Mouse (Mus musculus): ENCODE data around the gene Ppil3. TPM values are rescaled to one million over a fixed set of nuclear protein-coding genes. Genes with fewer than 3 reads are reported as not detected.
A peak's percentile ranks its signal among the peaks of the same experiment; 100 is the strongest.

Gene Ppil3
- polyA plus RNA-seq (2014; fragmentation: Nextera tagmentation; extraction: Ambion mirVana), result 56.4 and 59.2 TPM in 2 replicates

DNA sequence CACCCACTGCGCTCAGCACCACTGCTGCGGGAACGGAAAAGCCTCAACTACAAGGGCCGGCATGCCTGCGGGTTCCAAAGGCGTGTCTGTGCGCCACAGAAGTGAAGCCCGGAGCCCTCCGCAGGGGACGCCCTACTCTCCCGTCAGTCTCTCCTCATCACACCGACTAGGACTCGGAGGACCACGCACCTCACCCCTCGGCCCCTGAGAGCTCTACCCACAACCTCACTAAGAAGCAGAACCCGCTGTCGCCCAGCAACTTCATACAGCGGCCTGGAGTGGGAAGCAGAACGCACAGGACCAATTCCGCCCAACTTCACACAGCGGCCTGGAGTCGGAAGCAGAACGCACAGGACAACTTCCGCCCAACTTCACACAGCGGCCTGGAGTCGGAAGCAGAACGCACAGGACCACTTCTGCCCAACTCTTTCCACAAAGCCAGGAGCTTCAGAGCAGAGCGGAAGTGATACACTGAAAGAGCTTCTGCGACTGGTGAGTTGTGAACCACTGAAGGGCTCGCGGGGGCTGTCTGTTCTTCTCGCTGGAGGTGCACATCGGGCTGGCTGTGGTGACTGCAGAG lies at the start of gene Ppil3, which contains the start of gene Nif3l1:
TSS of gene Ppil3 (minus strand) at position 344 of the 580 bp plus-strand sequence.
TSS of gene Nif3l1 (plus strand) at position 9 of the 580 bp plus-strand sequence.
- H3K4me1 ChIP-seq (replicated peaks; ENCODE audit: control insufficient read depth, insufficient read depth, low read length), result no peaks in the 10 kb centered on the region
- no peaks in the 10 kb centered on the region for H3K9me3 ChIP-seq (ENCODE audit: control insufficient read depth, low read length)
- no peaks in the 10 kb centered on the region for H3K27me3 ChIP-seq (ENCODE audit: control insufficient read depth, insufficient read depth, low read length)
- H3K36me3 ChIP-seq (ENCODE audit: control insufficient read depth, insufficient read depth, low read length), result no peaks in the 10 kb centered on the region
- H3K27ac ChIP-seq (ENCODE audit: low read depth, low read length), result peak within 1 kb of the TSS; percentile 49
- DNase-seq (ENCODE audit: low spot score) (peak; percentile 84), ATAC-seq (ENCODE audit: low FRiP score) (peak; percentile 94)
- peak within 1 kb of the TSS; percentile 61 for H3K4me2 ChIP-seq (replicated peaks; ENCODE audit: low read depth, low read length)
- peak within 1 kb of the TSS; percentile 49 for H3K4me3 ChIP-seq (ENCODE audit: low read depth, low read length)
- under 1% methylated on average over 33 of the region's 33 CpGs for WGBS
- H3K9ac ChIP-seq (ENCODE audit: low read depth, low read length), result peak within 1 kb of the TSS; percentile 68

DNA sequence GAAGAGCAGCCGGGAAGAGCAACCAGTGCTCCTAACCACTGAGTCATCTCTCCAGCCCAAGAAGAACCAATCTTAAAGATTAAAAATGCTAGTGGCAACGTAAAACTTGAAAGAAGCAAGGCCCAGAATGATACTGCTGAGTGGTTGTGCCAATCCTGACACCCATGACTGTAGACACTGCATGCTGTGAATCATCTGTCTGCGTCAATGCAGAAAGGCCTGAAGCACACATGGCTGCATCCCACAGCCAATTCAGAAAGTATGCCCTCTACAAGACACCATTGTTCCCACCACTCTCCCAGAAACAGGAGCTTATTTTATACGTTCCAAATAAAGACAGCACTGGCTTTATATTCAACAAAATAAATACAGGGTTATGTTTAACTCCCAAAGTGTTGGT lies 37.4 kb upstream of the Ppil3 start:
- no peak overlapping the region for H3K4me2 ChIP-seq (replicated peaks; ENCODE audit: low read depth, low read length)
- H3K27me3 ChIP-seq (ENCODE audit: control insufficient read depth, insufficient read depth, low read length), result no peaks in the 10 kb centered on the region
- no peaks in the 10 kb centered on the region for H3K4me1 ChIP-seq (replicated peaks; ENCODE audit: control insufficient read depth, insufficient read depth, low read length)
- no peak overlapping the region for H3K9ac ChIP-seq (ENCODE audit: low read depth, low read length)
- no peaks in the 10 kb centered on the region for H3K9me3 ChIP-seq (ENCODE audit: control insufficient read depth, low read length)
- no peak overlapping the region for H3K27ac ChIP-seq (ENCODE audit: low read depth, low read length)
- ATAC-seq (ENCODE audit: low FRiP score) (no peak), DNase-seq (ENCODE audit: low spot score) (no peak)
- H3K4me3 ChIP-seq (ENCODE audit: low read depth, low read length), result no peak overlapping the region
- 98% methylated on average over 4 of the region's 4 CpGs for WGBS
- peaks cover 19% of the 10 kb centered on the region; the same call in 1 of the 2 replicates for H3K36me3 ChIP-seq (ENCODE audit: control insufficient read depth, insufficient read depth, low read length)

DNA sequence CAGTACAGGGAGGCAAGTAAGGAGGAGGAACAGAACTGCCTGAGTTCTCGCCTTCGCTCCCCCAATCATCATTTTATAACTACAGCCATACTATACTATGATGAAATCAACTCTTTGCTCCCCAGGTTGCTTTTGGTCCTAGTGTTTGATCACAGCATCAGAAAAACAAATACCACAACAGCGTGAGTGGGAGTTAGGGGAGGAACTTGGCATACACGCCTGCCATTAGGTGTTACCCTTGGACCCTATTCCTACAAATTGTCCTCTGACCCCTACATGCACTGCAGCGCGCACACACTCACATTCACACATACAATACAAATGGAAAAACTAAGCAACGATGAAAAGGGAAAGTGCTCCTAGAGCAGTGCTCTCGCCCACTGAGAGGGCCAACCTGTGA lies 30.4 kb upstream of the Ppil3 start:
- 95% methylated on average over 8 of the region's 8 CpGs for WGBS
- H3K9me3 ChIP-seq (ENCODE audit: control insufficient read depth, low read length), result no peaks in the 10 kb centered on the region
- no peak overlapping the region for H3K27ac ChIP-seq (ENCODE audit: low read depth, low read length)
- H3K27me3 ChIP-seq (ENCODE audit: control insufficient read depth, insufficient read depth, low read length), result no peaks in the 10 kb centered on the region
- H3K36me3 ChIP-seq (ENCODE audit: control insufficient read depth, insufficient read depth, low read length), result peaks cover 19% of the 10 kb centered on the region; the same call in 1 of the 2 replicates
- H3K9ac ChIP-seq (ENCODE audit: low read depth, low read length), result no peak overlapping the region
- DNase-seq (ENCODE audit: low spot score), result no peak
- H3K4me2 ChIP-seq (replicated peaks; ENCODE audit: low read depth, low read length), result no peak overlapping the region
- no peak overlapping the region for H3K4me3 ChIP-seq (ENCODE audit: low read depth, low read length)
- no peak for ATAC-seq (ENCODE audit: low FRiP score)
- no peaks in the 10 kb centered on the region for H3K4me1 ChIP-seq (replicated peaks; ENCODE audit: control insufficient read depth, insufficient read depth, low read length)

DNA sequence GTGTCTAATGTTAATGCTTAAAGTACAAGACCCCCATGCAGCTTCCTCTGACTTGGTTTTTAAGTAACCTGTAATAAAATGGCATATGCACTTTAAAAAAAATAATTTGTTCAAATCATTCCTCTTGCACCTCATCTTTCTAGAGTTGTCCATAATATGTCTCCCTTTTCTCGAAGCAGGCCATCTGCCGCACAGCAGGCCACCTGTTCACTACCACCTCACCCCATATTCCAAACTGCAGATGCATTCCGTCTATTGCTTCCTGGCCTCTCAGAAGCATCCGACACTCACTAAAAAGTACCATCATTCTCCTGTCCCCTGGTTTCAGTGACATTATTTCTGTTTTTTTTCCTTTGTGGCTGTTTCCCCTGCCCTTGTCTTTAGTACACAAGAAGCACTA lies 20.3 kb upstream of the Ppil3 start:
- 94% methylated on average over 4 of the region's 4 CpGs for WGBS
- ATAC-seq (ENCODE audit: low FRiP score) (no peak), DNase-seq (ENCODE audit: low spot score) (no peak)
- Histone ChIP-seq H3K4me3 (ENCODE audit: low read depth, low read length) (no peak overlapping the region), H3K36me3 (ENCODE audit: control insufficient read depth, insufficient read depth, low read length) (peaks cover 5% of the 10 kb centered on the region; the same call in 1 of the 2 replicates), H3K9ac (ENCODE audit: low read depth, low read length) (no peak overlapping the region), H3K9me3 (ENCODE audit: control insufficient read depth, low read length) (no peaks in the 10 kb centered on the region), H3K27ac (ENCODE audit: low read depth, low read length) (no peak overlapping the region), H3K4me1 (replicated peaks; ENCODE audit: control insufficient read depth, insufficient read depth, low read length) (no peaks in the 10 kb centered on the region), H3K27me3 (ENCODE audit: control insufficient read depth, insufficient read depth, low read length) (no peaks in the 10 kb centered on the region), H3K4me2 (replicated peaks; ENCODE audit: low read depth, low read length) (no peak overlapping the region)

DNA sequence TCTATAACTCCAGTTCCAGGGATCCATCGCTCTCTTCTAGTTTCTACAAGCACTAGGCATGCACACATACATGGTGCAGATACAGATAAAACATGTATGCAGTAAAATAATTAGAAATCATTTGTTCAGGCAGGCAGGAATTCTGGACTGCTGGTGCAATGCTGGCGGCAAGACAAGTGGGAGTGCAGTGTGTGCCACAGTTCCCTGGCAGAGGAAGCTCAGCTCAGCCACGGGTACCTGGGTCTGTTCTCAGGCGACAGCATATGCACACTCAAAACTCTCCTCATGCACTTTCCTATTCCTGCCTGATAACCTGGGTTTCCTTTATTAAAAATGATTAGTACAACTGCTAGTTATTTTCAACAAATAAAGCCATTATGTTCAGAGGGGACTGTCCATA lies 19.8 kb upstream of the Ppil3 start:
- ATAC-seq (ENCODE audit: low FRiP score) (no peak), DNase-seq (ENCODE audit: low spot score) (no peak)
- Histone ChIP-seq H3K9me3 (ENCODE audit: control insufficient read depth, low read length) (no peaks in the 10 kb centered on the region), H3K36me3 (ENCODE audit: control insufficient read depth, insufficient read depth, low read length) (peaks cover 5% of the 10 kb centered on the region; the same call in 1 of the 2 replicates), H3K4me1 (replicated peaks; ENCODE audit: control insufficient read depth, insufficient read depth, low read length) (no peaks in the 10 kb centered on the region), H3K9ac (ENCODE audit: low read depth, low read length) (no peak overlapping the region), H3K4me2 (replicated peaks; ENCODE audit: low read depth, low read length) (no peak overlapping the region), H3K27me3 (ENCODE audit: control insufficient read depth, insufficient read depth, low read length) (no peaks in the 10 kb centered on the region), H3K4me3 (ENCODE audit: low read depth, low read length) (no peak overlapping the region), H3K27ac (ENCODE audit: low read depth, low read length) (no peak overlapping the region)
- WGBS, result 88% methylated on average over 4 of the region's 4 CpGs

DNA sequence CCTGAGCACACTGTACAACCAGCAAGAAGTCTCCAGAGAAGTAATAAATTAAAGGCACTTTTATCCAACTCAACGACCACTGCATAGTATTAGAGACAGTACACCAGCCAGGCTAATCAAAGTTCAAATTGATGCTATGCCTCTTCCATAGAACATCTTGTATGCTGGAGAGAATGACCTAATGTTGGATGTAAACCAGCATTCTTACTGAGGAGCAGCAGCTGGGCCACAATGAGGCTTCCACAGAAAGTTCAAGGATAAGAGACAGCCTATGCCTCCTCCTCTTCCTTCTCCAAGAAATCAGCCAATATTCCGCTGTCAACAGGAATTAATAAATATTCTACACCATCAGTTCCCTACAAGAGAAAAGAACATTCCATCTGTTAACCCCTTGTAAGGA lies 18.6 kb upstream of the Ppil3 start:
- Histone ChIP-seq H3K27me3 (ENCODE audit: control insufficient read depth, insufficient read depth, low read length) (no peaks in the 10 kb centered on the region), H3K27ac (ENCODE audit: low read depth, low read length) (no peak overlapping the region), H3K4me1 (replicated peaks; ENCODE audit: control insufficient read depth, insufficient read depth, low read length) (no peaks in the 10 kb centered on the region), H3K9ac (ENCODE audit: low read depth, low read length) (no peak overlapping the region), H3K4me2 (replicated peaks; ENCODE audit: low read depth, low read length) (no peak overlapping the region), H3K4me3 (ENCODE audit: low read depth, low read length) (no peak overlapping the region), H3K36me3 (ENCODE audit: control insufficient read depth, insufficient read depth, low read length) (peaks cover under 1% of the 10 kb centered on the region; the same call in 1 of the 2 replicates), H3K9me3 (ENCODE audit: control insufficient read depth, low read length) (no peaks in the 10 kb centered on the region)
- 93% methylated on average over 2 of the region's 2 CpGs for WGBS
- ATAC-seq (ENCODE audit: low FRiP score) (no peak), DNase-seq (ENCODE audit: low spot score) (no peak)

DNA sequence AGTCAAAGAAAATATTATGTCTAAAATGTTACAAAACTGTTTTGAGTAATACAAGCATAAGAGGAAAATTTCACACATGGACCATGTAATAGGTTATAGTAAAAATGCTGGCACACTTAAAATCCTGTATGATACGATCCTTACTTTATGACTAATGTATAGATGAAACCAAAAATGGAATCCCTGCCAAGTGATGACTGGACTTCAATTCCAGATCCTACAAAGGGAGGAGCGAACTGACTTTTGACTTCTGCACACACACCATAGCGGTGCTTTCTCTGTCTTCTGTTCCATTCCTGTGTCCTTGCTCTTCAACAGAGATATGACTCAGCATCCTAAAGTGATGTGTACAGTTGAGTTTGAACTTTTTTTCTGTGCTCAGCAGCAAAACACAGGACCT lies 15.3 kb upstream of the Ppil3 start:
- no peaks in the 10 kb centered on the region for H3K27me3 ChIP-seq (ENCODE audit: control insufficient read depth, insufficient read depth, low read length)
- no peak overlapping the region for H3K27ac ChIP-seq (ENCODE audit: low read depth, low read length)
- H3K4me2 ChIP-seq (replicated peaks; ENCODE audit: low read depth, low read length), result no peak overlapping the region
- H3K4me1 ChIP-seq (replicated peaks; ENCODE audit: control insufficient read depth, insufficient read depth, low read length), result no peaks in the 10 kb centered on the region
- H3K36me3 ChIP-seq (ENCODE audit: control insufficient read depth, insufficient read depth, low read length), result peaks cover 8% of the 10 kb centered on the region; the same call in 1 of the 2 replicates
- H3K4me3 ChIP-seq (ENCODE audit: low read depth, low read length), result no peak overlapping the region
- H3K9me3 ChIP-seq (ENCODE audit: control insufficient read depth, low read length), result no peaks in the 10 kb centered on the region
- H3K9ac ChIP-seq (ENCODE audit: low read depth, low read length), result no peak overlapping the region
- no peak for ATAC-seq (ENCODE audit: low FRiP score)
- no peak for DNase-seq (ENCODE audit: low spot score)
- 98% methylated on average over 3 of the region's 3 CpGs for WGBS

DNA sequence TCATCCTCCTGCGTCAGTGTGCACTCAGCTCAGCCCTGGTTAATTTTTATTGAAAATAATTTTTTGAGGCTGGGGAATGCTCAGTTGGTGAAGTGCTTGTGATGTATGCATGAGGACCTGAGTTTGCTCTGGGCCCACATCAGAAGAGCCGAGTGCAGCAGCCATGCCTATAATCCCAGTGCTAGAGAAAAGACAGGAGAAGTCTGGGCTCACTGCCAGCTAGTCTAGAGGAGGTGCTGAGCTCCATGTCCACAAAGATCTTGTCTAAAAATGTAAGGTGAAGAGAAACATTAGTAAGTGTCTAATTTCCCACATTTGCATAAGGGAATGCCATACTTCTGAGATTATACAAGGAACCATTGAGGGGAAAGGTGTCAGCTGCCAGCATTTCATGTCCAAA lies 13.6 kb upstream of the Ppil3 start:
- Histone ChIP-seq H3K4me2 (replicated peaks; ENCODE audit: low read depth, low read length) (no peak overlapping the region), H3K27ac (ENCODE audit: low read depth, low read length) (no peak overlapping the region), H3K9ac (ENCODE audit: low read depth, low read length) (no peak overlapping the region), H3K9me3 (ENCODE audit: control insufficient read depth, low read length) (no peaks in the 10 kb centered on the region), H3K4me1 (replicated peaks; ENCODE audit: control insufficient read depth, insufficient read depth, low read length) (no peaks in the 10 kb centered on the region), H3K4me3 (ENCODE audit: low read depth, low read length) (no peak overlapping the region), H3K36me3 (ENCODE audit: control insufficient read depth, insufficient read depth, low read length) (peaks cover 8% of the 10 kb centered on the region; the same call in 1 of the 2 replicates), H3K27me3 (ENCODE audit: control insufficient read depth, insufficient read depth, low read length) (no peaks in the 10 kb centered on the region)
- WGBS, result 84% methylated on average over 2 of the region's 2 CpGs
- ATAC-seq (ENCODE audit: low FRiP score) (no peak), DNase-seq (ENCODE audit: low spot score) (no peak)

DNA sequence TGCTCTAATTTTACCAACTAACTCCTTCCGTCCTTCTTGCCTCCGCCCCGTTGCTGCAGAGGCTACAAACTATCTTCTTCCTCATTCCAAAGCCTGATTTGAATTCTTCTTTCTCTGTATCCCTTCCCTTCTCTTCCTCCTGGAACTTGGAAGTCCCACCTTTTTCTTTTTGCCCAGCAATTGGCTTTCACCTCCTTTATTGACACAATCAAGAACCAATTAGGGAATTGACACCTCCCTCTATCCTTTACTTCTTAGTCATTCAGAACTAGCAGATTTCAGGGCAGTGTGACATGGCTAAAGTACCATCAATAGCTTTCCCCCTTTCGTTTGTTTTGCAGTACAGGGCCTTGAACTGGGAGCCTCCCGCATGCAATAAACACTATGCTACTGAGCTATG lies 12.9 kb upstream of the Ppil3 start:
- ATAC-seq (ENCODE audit: low FRiP score) (no peak), DNase-seq (ENCODE audit: low spot score) (no peak)
- Histone ChIP-seq H3K9me3 (ENCODE audit: control insufficient read depth, low read length) (no peaks in the 10 kb centered on the region), H3K27me3 (ENCODE audit: control insufficient read depth, insufficient read depth, low read length) (no peaks in the 10 kb centered on the region), H3K27ac (ENCODE audit: low read depth, low read length) (no peak overlapping the region), H3K4me2 (replicated peaks; ENCODE audit: low read depth, low read length) (no peak overlapping the region), H3K9ac (ENCODE audit: low read depth, low read length) (no peak overlapping the region), H3K4me3 (ENCODE audit: low read depth, low read length) (no peak overlapping the region), H3K4me1 (replicated peaks; ENCODE audit: control insufficient read depth, insufficient read depth, low read length) (no peaks in the 10 kb centered on the region), H3K36me3 (ENCODE audit: control insufficient read depth, insufficient read depth, low read length) (peaks cover 8% of the 10 kb centered on the region; the same call in 1 of the 2 replicates)
- WGBS, result 94% methylated on average over 5 of the region's 5 CpGs
